Mouse (Mus musculus): ENCODE measurements around the gene Cux2. TPM values are rescaled to one million over a fixed set of nuclear protein-coding genes. Genes with fewer than 3 reads are reported as not detected.
A peak's percentile ranks its signal among the peaks of the same experiment; 100 is the strongest.

The Cux2 gene
- polyA plus RNA-seq, 1 experiment from 2014 or later = 3.1 TPM

DNA sequence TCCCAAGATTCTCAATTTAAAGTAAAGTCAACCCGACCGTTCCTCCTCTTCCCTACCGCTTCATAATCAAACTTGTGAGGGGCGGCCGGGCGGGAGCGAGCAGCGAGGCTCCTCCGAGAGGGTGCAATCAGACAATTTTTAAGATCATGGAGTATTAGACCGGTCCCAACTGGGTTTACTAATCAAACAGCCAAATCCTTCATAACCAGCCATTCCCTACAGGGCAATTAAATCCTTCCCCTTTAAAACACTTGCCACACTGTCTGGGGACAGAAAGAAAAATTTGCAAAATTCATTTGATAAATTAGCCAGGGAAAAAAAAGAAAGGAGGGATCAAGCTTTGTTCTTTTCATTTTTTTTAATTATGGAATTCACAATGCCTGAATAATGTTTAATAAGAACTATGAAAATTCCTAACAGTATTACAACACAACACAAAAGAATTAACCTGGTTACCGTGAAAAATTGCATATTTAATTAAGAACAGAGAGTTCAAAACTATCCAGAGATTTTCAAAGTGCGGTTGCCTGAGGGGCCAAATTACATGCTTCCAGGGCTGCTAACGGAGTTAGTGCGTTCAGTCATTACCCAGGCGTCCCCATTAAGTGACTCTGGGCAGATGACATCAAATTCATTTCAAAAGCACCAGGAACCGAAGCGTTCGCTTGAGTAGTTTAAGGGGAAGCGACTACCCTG lies 17.3 kb downstream of the Cux2 start:
- no peak overlapping the region for H3K4me2 ChIP-seq (ENCODE audit: low read depth, low read length)
- H3K27me3 ChIP-seq (ENCODE audit: control insufficient read depth, insufficient read depth, low read depth, low read length) = no peaks in the 10 kb centered on the region
- H3K4me1 ChIP-seq (ENCODE audit: control insufficient read depth, low read depth, low read length) = no peaks in the 10 kb centered on the region; the same call in 1 of the 2 replicates
- H3K4me3 ChIP-seq (ENCODE audit: low read depth, low read length) = no peak overlapping the region
- H3K36me3 ChIP-seq (ENCODE audit: control insufficient read depth, insufficient read depth) = no peaks in the 10 kb centered on the region
- 69% methylated on average over 19 of the region's 19 CpGs for WGBS (ENCODE audit: insufficient replicate concordance)
- H3K9me3 ChIP-seq (replicated peaks; ENCODE audit: control insufficient read depth, low read length) = no peaks in the 10 kb centered on the region
- H3K27ac ChIP-seq (ENCODE audit: low read length) = no peak overlapping the region
- no peak overlapping the region for H3K9ac ChIP-seq (ENCODE audit: low read depth, low read length)
- no peak for ATAC-seq (ENCODE audit: low read depth)

DNA sequence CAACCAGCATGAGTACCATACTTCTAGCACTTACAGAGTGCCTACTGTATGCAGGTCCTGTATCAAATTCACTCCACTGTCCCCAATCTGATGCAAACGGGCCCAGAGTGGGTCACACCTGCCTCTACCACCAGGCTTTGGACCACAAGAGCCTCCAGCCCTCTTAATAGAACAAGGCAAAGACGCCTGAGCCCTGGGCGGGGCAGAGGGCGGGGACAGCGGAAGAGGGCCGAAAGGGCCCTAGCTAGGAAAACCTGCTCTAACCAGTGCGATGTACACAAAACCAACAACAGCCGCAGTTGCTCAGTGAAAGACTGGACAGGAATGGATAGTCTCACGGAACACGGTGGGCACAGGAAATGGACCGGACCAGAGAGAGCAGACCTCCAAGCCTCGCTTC lies 18.8 kb downstream of the Cux2 start:
- H3K27me3 ChIP-seq (ENCODE audit: control insufficient read depth, insufficient read depth, low read depth, low read length) = no peaks in the 10 kb centered on the region
- no peak overlapping the region for H3K9ac ChIP-seq (ENCODE audit: low read depth, low read length)
- WGBS (ENCODE audit: insufficient replicate concordance) = 59% methylated on average over 12 of the region's 12 CpGs
- no peak overlapping the region for H3K27ac ChIP-seq (ENCODE audit: low read length)
- no peak overlapping the region for H3K4me2 ChIP-seq (ENCODE audit: low read depth, low read length)
- no peaks in the 10 kb centered on the region for H3K9me3 ChIP-seq (replicated peaks; ENCODE audit: control insufficient read depth, low read length)
- no peaks in the 10 kb centered on the region for H3K36me3 ChIP-seq (ENCODE audit: control insufficient read depth, insufficient read depth)
- H3K4me1 ChIP-seq (ENCODE audit: control insufficient read depth, low read depth, low read length) = no peaks in the 10 kb centered on the region; the same call in none of the 2 replicates
- ATAC-seq (ENCODE audit: low read depth) = no peak
- H3K4me3 ChIP-seq (ENCODE audit: low read depth, low read length) = no peak overlapping the region

DNA sequence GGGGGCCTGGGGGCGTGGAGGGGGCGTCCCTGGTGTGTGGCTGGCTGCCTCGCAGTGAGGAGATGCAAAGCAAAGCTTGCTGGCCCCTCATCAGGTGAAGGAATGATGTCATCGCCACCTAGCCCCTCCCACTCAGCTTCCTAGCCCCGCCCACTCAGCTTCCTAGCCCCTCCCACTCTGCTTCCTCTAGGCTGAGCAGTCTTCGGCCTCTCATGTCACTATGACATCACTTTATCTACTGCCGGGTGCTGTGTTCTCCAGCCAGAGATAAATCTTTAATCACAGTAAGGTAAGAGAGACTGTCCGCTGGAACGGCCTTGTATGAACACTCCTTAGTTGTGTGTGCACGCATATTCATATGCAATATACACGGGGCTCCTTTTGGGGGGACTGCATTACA lies 19.3 kb downstream of the Cux2 start:
- no peak overlapping the region for H3K4me3 ChIP-seq (ENCODE audit: low read depth, low read length)
- no peaks in the 10 kb centered on the region for H3K36me3 ChIP-seq (ENCODE audit: control insufficient read depth, insufficient read depth)
- H3K4me1 ChIP-seq (ENCODE audit: control insufficient read depth, low read depth, low read length) = no peaks in the 10 kb centered on the region; the same call in none of the 2 replicates
- H3K27me3 ChIP-seq (ENCODE audit: control insufficient read depth, insufficient read depth, low read depth, low read length) = no peaks in the 10 kb centered on the region
- ATAC-seq (ENCODE audit: low read depth) = no peak
- H3K27ac ChIP-seq (ENCODE audit: low read length) = no peak overlapping the region
- WGBS (ENCODE audit: insufficient replicate concordance) = 45% methylated on average over 11 of the region's 11 CpGs
- H3K4me2 ChIP-seq (ENCODE audit: low read depth, low read length) = no peak overlapping the region
- H3K9ac ChIP-seq (ENCODE audit: low read depth, low read length) = no peak overlapping the region
- no peaks in the 10 kb centered on the region for H3K9me3 ChIP-seq (replicated peaks; ENCODE audit: control insufficient read depth, low read length)

GRCm38 (mm10) chr5:122026771-122027170 lies 23.1 kb downstream of the Cux2 start:
- no peaks in the 10 kb centered on the region; the same call in 1 of the 2 replicates for H3K4me1 ChIP-seq (ENCODE audit: control insufficient read depth, low read depth, low read length)
- no peak overlapping the region for H3K9ac ChIP-seq (ENCODE audit: low read depth, low read length)
- H3K4me3 ChIP-seq (ENCODE audit: low read depth, low read length) = no peak overlapping the region
- H3K9me3 ChIP-seq (replicated peaks; ENCODE audit: control insufficient read depth, low read length) = no peaks in the 10 kb centered on the region
- peak; percentile 80 for ATAC-seq (ENCODE audit: low read depth)
- H3K27me3 ChIP-seq (ENCODE audit: control insufficient read depth, insufficient read depth, low read depth, low read length) = no peaks in the 10 kb centered on the region
- H3K27ac ChIP-seq (ENCODE audit: low read length) = peak overlapping the region; percentile 82
- H3K4me2 ChIP-seq (ENCODE audit: low read depth, low read length) = peak overlapping the region; percentile 43; the same call in 1 of the 2 replicates
- 48% methylated on average over 9 of the region's 9 CpGs for WGBS (ENCODE audit: insufficient replicate concordance)
- H3K36me3 ChIP-seq (ENCODE audit: control insufficient read depth, insufficient read depth) = no peaks in the 10 kb centered on the region

- no peaks in the 10 kb centered on the region for H3K27me3 ChIP-seq (ENCODE audit: control insufficient read depth, insufficient read depth, low read depth, low read length)
- H3K27ac ChIP-seq (ENCODE audit: low read length) = peak overlapping the region; percentile 82
- 42% methylated on average over 7 of the region's 7 CpGs for WGBS (ENCODE audit: insufficient replicate concordance)
- H3K9ac ChIP-seq (ENCODE audit: low read depth, low read length) = no peak overlapping the region
- H3K4me2 ChIP-seq (ENCODE audit: low read depth, low read length) = peak overlapping the region; percentile 43; the same call in 1 of the 2 replicates
- H3K9me3 ChIP-seq (replicated peaks; ENCODE audit: control insufficient read depth, low read length) = no peaks in the 10 kb centered on the region
- H3K4me1 ChIP-seq (ENCODE audit: control insufficient read depth, low read depth, low read length) = no peaks in the 10 kb centered on the region; the same call in 1 of the 2 replicates
- H3K4me3 ChIP-seq (ENCODE audit: low read depth, low read length) = no peak overlapping the region
- H3K36me3 ChIP-seq (ENCODE audit: control insufficient read depth, insufficient read depth) = no peaks in the 10 kb centered on the region
- ATAC-seq (ENCODE audit: low read depth) = peak; percentile 87
These were observed 23.6 kb downstream of the Cux2 start for GRCm38 (mm10) chr5:122026284-122026683.

DNA sequence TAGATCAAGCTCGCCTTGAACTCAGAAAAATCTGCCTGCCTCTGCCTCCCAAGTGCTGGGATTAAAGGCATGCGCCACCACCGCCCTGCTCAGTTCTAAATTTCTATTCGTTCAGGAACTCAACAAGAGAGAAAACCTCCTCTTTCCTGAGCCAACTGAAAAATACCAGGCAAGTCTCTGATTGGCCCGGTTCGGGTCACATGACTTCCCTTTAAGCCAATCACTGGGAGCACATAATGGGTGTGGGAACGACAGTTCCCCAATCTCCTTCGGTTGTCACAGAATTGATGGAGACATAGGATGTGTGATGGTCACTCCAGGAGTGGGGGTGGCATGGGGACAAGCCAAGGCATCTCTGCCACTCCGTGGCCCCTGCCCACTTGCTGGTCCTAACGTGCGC lies 24.8 kb downstream of the Cux2 start:
- ATAC-seq (ENCODE audit: low read depth) = no peak
- Histone ChIP-seq H3K9ac (ENCODE audit: low read depth, low read length) (no peak overlapping the region), H3K4me1 (ENCODE audit: control insufficient read depth, low read depth, low read length) (no peaks in the 10 kb centered on the region; the same call in 1 of the 2 replicates), H3K9me3 (replicated peaks; ENCODE audit: control insufficient read depth, low read length) (no peaks in the 10 kb centered on the region), H3K4me2 (ENCODE audit: low read depth, low read length) (no peak overlapping the region), H3K4me3 (ENCODE audit: low read depth, low read length) (no peak overlapping the region), H3K27ac (ENCODE audit: low read length) (no peak overlapping the region), H3K27me3 (ENCODE audit: control insufficient read depth, insufficient read depth, low read depth, low read length) (no peaks in the 10 kb centered on the region), H3K36me3 (ENCODE audit: control insufficient read depth, insufficient read depth) (no peaks in the 10 kb centered on the region)
- WGBS (ENCODE audit: insufficient replicate concordance) = 75% methylated on average over 11 of the region's 11 CpGs

- Histone ChIP-seq H3K9me3 (replicated peaks; ENCODE audit: control insufficient read depth, low read length) (no peaks in the 10 kb centered on the region), H3K4me1 (ENCODE audit: control insufficient read depth, low read depth, low read length) (no peaks in the 10 kb centered on the region), H3K27me3 (ENCODE audit: control insufficient read depth, insufficient read depth, low read depth, low read length) (no peaks in the 10 kb centered on the region), H3K36me3 (ENCODE audit: control insufficient read depth, insufficient read depth) (no peaks in the 10 kb centered on the region), H3K9ac (ENCODE audit: low read depth, low read length) (peak overlapping the region; percentile 18; the same call in 1 of the 2 replicates), H3K27ac (ENCODE audit: low read length) (peak overlapping the region; percentile 72), H3K4me3 (ENCODE audit: low read depth, low read length) (peak overlapping the region; percentile 52), H3K4me2 (ENCODE audit: low read depth, low read length) (peak overlapping the region; percentile 36)
- peak; percentile 80 for ATAC-seq (ENCODE audit: low read depth)
- WGBS (ENCODE audit: insufficient replicate concordance) = 56% methylated on average over 17 of the region's 17 CpGs
These were observed 30.6 kb downstream of the Cux2 start for GRCm38 (mm10) chr5:122019288-122019687.

DNA sequence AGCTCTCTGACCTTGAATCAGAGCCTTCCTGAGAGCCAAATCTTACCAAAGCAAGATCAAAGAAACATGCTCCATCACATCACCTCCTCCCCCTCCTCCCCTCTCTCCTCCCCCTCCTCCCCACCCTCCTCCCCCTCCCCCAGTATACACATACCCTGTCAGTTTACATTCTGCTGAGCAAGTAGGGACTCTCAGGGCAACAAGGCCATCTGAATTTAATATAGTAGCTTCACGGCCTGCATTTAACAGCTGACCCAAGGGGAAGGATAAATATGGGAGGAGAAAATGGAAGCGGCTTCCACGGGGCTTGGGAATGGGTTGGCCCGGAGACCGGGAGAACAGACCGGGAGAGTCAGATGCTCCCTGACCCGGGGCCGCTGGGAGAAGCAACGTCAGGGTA lies 32.1 kb downstream of the Cux2 start:
- ATAC-seq (ENCODE audit: low read depth) = no peak
- no peak overlapping the region for H3K9ac ChIP-seq (ENCODE audit: low read depth, low read length)
- H3K36me3 ChIP-seq (ENCODE audit: control insufficient read depth, insufficient read depth) = no peaks in the 10 kb centered on the region
- no peak overlapping the region for H3K27ac ChIP-seq (ENCODE audit: low read length)
- H3K9me3 ChIP-seq (replicated peaks; ENCODE audit: control insufficient read depth, low read length) = no peaks in the 10 kb centered on the region
- H3K4me2 ChIP-seq (ENCODE audit: low read depth, low read length) = peak overlapping the region; percentile 36; the same call in 1 of the 2 replicates
- WGBS (ENCODE audit: insufficient replicate concordance) = 54% methylated on average over 9 of the region's 9 CpGs
- H3K27me3 ChIP-seq (ENCODE audit: control insufficient read depth, insufficient read depth, low read depth, low read length) = no peaks in the 10 kb centered on the region
- H3K4me1 ChIP-seq (ENCODE audit: control insufficient read depth, low read depth, low read length) = no peaks in the 10 kb centered on the region
- H3K4me3 ChIP-seq (ENCODE audit: low read depth, low read length) = peak overlapping the region; percentile 52

GRCm38 (mm10) chr5:122017269-122017668 lies 32.6 kb downstream of the Cux2 start:
- Histone ChIP-seq H3K9ac (ENCODE audit: low read depth, low read length) (no peak overlapping the region), H3K4me1 (ENCODE audit: control insufficient read depth, low read depth, low read length) (no peaks in the 10 kb centered on the region), H3K4me2 (ENCODE audit: low read depth, low read length) (peak overlapping the region; percentile 34), H3K27ac (ENCODE audit: low read length) (no peak overlapping the region), H3K9me3 (replicated peaks; ENCODE audit: control insufficient read depth, low read length) (no peaks in the 10 kb centered on the region), H3K36me3 (ENCODE audit: control insufficient read depth, insufficient read depth) (no peaks in the 10 kb centered on the region), H3K4me3 (ENCODE audit: low read depth, low read length) (peak overlapping the region; percentile 22; the same call in 1 of the 2 replicates), H3K27me3 (ENCODE audit: control insufficient read depth, insufficient read depth, low read depth, low read length) (no peaks in the 10 kb centered on the region)
- 60% methylated on average over 13 of the region's 13 CpGs for WGBS (ENCODE audit: insufficient replicate concordance)
- peak; percentile 23; the same call in 1 of the 2 replicates for ATAC-seq (ENCODE audit: low read depth)
